Mouse (Mus musculus) midbrain, embryonic 12.5 days (tissue): ENCODE data around the gene Igf1r. TPM values are rescaled to one million over a fixed set of nuclear protein-coding genes. Genes with fewer than 3 reads are reported as not detected.
A peak's percentile ranks its signal among the peaks of the same experiment; 100 is the strongest.

Experiments
- ATAC-seq: fragments of 200-750 bp; cut with Nextera tagmentation; 2 replicates; pipeline ENCODE4 v1.8.0; 2017; ENCODE audit warnings: low read depth, moderate TSS enrichment, moderate library complexity; ENCODE audit not compliant: low FRiP score
- H3K27ac ChIP-seq: fragments of 300-500 bp; sonication (generic); replicated peaks from 2 replicates; pipeline ENCODE4 v1.5.1; 2016; ENCODE audit warnings: mild to moderate bottlenecking
- H3K27me3 ChIP-seq: fragments of 300-500 bp; sonication (generic); 2 replicates; pipeline ENCODE4 v1.6.1; 2016; ENCODE audit warnings: mild to moderate bottlenecking
- H3K36me3 ChIP-seq: fragments of 300-500 bp; sonication (generic); 2 replicates; pipeline ENCODE4 v1.6.1; 2016
- H3K4me1 ChIP-seq: fragments of 300-500 bp; sonication (generic); 2 replicates; pipeline ENCODE4 v1.6.1; 2016
- H3K4me2 ChIP-seq: fragments of 300-500 bp; sonication (generic); replicated peaks from 2 replicates; pipeline ENCODE4 v1.6.1; 2016; ENCODE audit warnings: mild to moderate bottlenecking, moderate library complexity
- H3K4me3 ChIP-seq: fragments of 300-500 bp; sonication (generic); 2 replicates; pipeline ENCODE4 v1.5.1; 2016; ENCODE audit warnings: mild to moderate bottlenecking
- H3K9ac ChIP-seq: fragments of 300-500 bp; sonication (generic); replicated peaks from 2 replicates; pipeline ENCODE4 v1.6.1; 2016; ENCODE audit warnings: mild to moderate bottlenecking, moderate library complexity
- H3K9me3 ChIP-seq: fragments of 300-500 bp; sonication (generic); 2 replicates; pipeline ENCODE4 v1.6.1; 2016; ENCODE audit warnings: mild to moderate bottlenecking
- WGBS: fragments of 180-500 bp; shearing (Covaris S2); methylation state at CpG from one replicate; pipeline ENCODE4 v1.1.7; 2016; 5-methylcytosine and 5-hydroxymethylcytosine counted together
- polyA plus RNA-seq: library from polyadenylated mRNA; unstranded; fragments of >200 nt; fragmentation: Nextera tagmentation; extraction: Ambion mirVana; gene quantifications from 2 replicates; pipeline ENCODE4 v1.2.1, GENCODE M21; 2016

Igf1r gene
- polyA plus RNA-seq, 1 experiment from 2014 or later, result 37.6 TPM

GRCm38 (mm10) chr7:68160094-68160791 is 207.6 kb downstream of the Igf1r start:
- Histone ChIP-seq H3K36me3 (peaks cover 6% of the 10 kb centered on the region), H3K4me3 (no peak overlapping the region), H3K27me3 (no peaks in the 10 kb centered on the region), H3K4me1 (peaks cover 10% of the 10 kb centered on the region), H3K4me2 (no peak overlapping the region), H3K9ac (no peak overlapping the region), H3K27ac (no peak overlapping the region), H3K9me3 (no peaks in the 10 kb centered on the region)
- WGBS, result 59% methylated on average over 13 of the region's 13 CpGs
- no peak for ATAC-seq

- Histone ChIP-seq H3K27ac (no peak overlapping the region), H3K9me3 (no peaks in the 10 kb centered on the region), H3K9ac (no peak overlapping the region), H3K4me3 (no peak overlapping the region), H3K4me1 (peaks cover 8% of the 10 kb centered on the region), H3K36me3 (peaks cover 11% of the 10 kb centered on the region), H3K27me3 (no peaks in the 10 kb centered on the region), H3K4me2 (no peak overlapping the region)
- 72% methylated on average over 3 of the region's 3 CpGs for WGBS
- no peak for ATAC-seq
Observed at GRCm38 (mm10) chr7:68164074-68164473, 211.4 kb downstream of the Igf1r start.

- 94% methylated on average over 7 of the region's 7 CpGs for WGBS
- Histone ChIP-seq H3K9ac (no peak overlapping the region), H3K4me1 (no peaks in the 10 kb centered on the region), H3K4me2 (no peak overlapping the region), H3K9me3 (no peaks in the 10 kb centered on the region), H3K4me3 (no peak overlapping the region), H3K27ac (no peak overlapping the region), H3K27me3 (no peaks in the 10 kb centered on the region), H3K36me3 (peaks cover 38% of the 10 kb centered on the region)
- no peak for ATAC-seq
Observed at GRCm38 (mm10) chr7:68172776-68173175, 220.1 kb downstream of the Igf1r start.

- Histone ChIP-seq H3K4me3 (no peak overlapping the region), H3K9me3 (no peaks in the 10 kb centered on the region), H3K9ac (no peak overlapping the region), H3K27ac (no peak overlapping the region), H3K27me3 (no peaks in the 10 kb centered on the region), H3K4me2 (no peak overlapping the region), H3K36me3 (peaks cover 23% of the 10 kb centered on the region), H3K4me1 (peaks cover 4% of the 10 kb centered on the region; the same call in 1 of the 2 replicates)
- no peak for ATAC-seq
- 90% methylated on average over 1 of the region's 1 CpGs for WGBS
Observed at GRCm38 (mm10) chr7:68179672-68180071, 227.0 kb downstream of the Igf1r start.

- no peaks in the 10 kb centered on the region for H3K9me3 ChIP-seq
- H3K4me1 ChIP-seq, result peaks cover 4% of the 10 kb centered on the region; the same call in 1 of the 2 replicates
- H3K36me3 ChIP-seq, result peaks cover 32% of the 10 kb centered on the region
- no peak overlapping the region for H3K4me2 ChIP-seq
- WGBS, result 77% methylated on average over 1 of the region's 1 CpGs
- no peak overlapping the region for H3K4me3 ChIP-seq
- no peaks in the 10 kb centered on the region for H3K27me3 ChIP-seq
- no peak overlapping the region for H3K9ac ChIP-seq
- no peak for ATAC-seq
- H3K27ac ChIP-seq, result no peak overlapping the region
Observed at GRCm38 (mm10) chr7:68181104-68181503, 228.5 kb downstream of the Igf1r start.

- 87% methylated on average over 7 of the region's 7 CpGs for WGBS
- H3K27me3 ChIP-seq, result no peaks in the 10 kb centered on the region
- no peak for ATAC-seq
- H3K9me3 ChIP-seq, result no peaks in the 10 kb centered on the region
- no peak overlapping the region for H3K27ac ChIP-seq
- H3K4me3 ChIP-seq, result no peak overlapping the region
- peaks cover 32% of the 10 kb centered on the region for H3K36me3 ChIP-seq
- peaks cover 4% of the 10 kb centered on the region; the same call in 1 of the 2 replicates for H3K4me1 ChIP-seq
- H3K4me2 ChIP-seq, result no peak overlapping the region
- no peak overlapping the region for H3K9ac ChIP-seq
Observed at GRCm38 (mm10) chr7:68182025-68182424, 229.4 kb downstream of the Igf1r start.

- H3K36me3 ChIP-seq, result peaks cover 38% of the 10 kb centered on the region
- no peaks in the 10 kb centered on the region for H3K27me3 ChIP-seq
- 56% methylated on average over 6 of the region's 6 CpGs for WGBS
- no peaks in the 10 kb centered on the region for H3K9me3 ChIP-seq
- H3K4me3 ChIP-seq, result no peak overlapping the region
- H3K4me1 ChIP-seq, result peaks cover 4% of the 10 kb centered on the region; the same call in 1 of the 2 replicates
- no peak overlapping the region for H3K4me2 ChIP-seq
- H3K27ac ChIP-seq, result peak overlapping the region; percentile 60
- H3K9ac ChIP-seq, result no peak overlapping the region
- no peak for ATAC-seq
Observed at GRCm38 (mm10) chr7:68182773-68183172, 230.1 kb downstream of the Igf1r start.

- no peak overlapping the region for H3K4me3 ChIP-seq
- peak overlapping the region; percentile 60 for H3K27ac ChIP-seq
- H3K4me1 ChIP-seq, result peaks cover 4% of the 10 kb centered on the region; the same call in 1 of the 2 replicates
- no peak overlapping the region for H3K4me2 ChIP-seq
- WGBS, result 92% methylated on average over 10 of the region's 10 CpGs
- no peak for ATAC-seq
- H3K36me3 ChIP-seq, result peaks cover 40% of the 10 kb centered on the region
- no peaks in the 10 kb centered on the region for H3K27me3 ChIP-seq
- no peak overlapping the region for H3K9ac ChIP-seq
- no peaks in the 10 kb centered on the region for H3K9me3 ChIP-seq
Observed at GRCm38 (mm10) chr7:68183421-68183820, 230.8 kb downstream of the Igf1r start.

- ATAC-seq, result no peak
- Histone ChIP-seq H3K36me3 (peaks cover 84% of the 10 kb centered on the region), H3K9ac (no peak overlapping the region), H3K9me3 (no peaks in the 10 kb centered on the region), H3K4me1 (no peaks in the 10 kb centered on the region), H3K4me3 (no peak overlapping the region), H3K4me2 (no peak overlapping the region), H3K27ac (no peak overlapping the region), H3K27me3 (no peaks in the 10 kb centered on the region)
- 79% methylated on average over 6 of the region's 6 CpGs for WGBS
Observed at GRCm38 (mm10) chr7:68189211-68189610, 236.6 kb downstream of the Igf1r start.

GRCm38 (mm10) chr7:68189691-68190456 is 237.2 kb downstream of the Igf1r start:
- H3K36me3 ChIP-seq, result peaks cover 81% of the 10 kb centered on the region
- no peak overlapping the region for H3K4me2 ChIP-seq
- H3K27ac ChIP-seq, result no peak overlapping the region
- no peaks in the 10 kb centered on the region for H3K9me3 ChIP-seq
- no peak overlapping the region for H3K9ac ChIP-seq
- H3K4me3 ChIP-seq, result no peak overlapping the region
- H3K27me3 ChIP-seq, result no peaks in the 10 kb centered on the region
- 94% methylated on average over 13 of the region's 13 CpGs for WGBS
- no peak for ATAC-seq
- H3K4me1 ChIP-seq, result no peaks in the 10 kb centered on the region

- 94% methylated on average over 15 of the region's 15 CpGs for WGBS
- H3K27ac ChIP-seq, result no peak overlapping the region
- ATAC-seq, result no peak
Observed at GRCm38 (mm10) chr7:68193958-68194695, 241.5 kb downstream of the Igf1r start.

GRCm38 (mm10) chr7:68199609-68200008 is 247.0 kb downstream of the Igf1r start:
- H3K4me3 ChIP-seq, result no peak overlapping the region
- H3K36me3 ChIP-seq, result peaks cover 79% of the 10 kb centered on the region
- no peaks in the 10 kb centered on the region for H3K9me3 ChIP-seq
- no peak overlapping the region for H3K27ac ChIP-seq
- H3K27me3 ChIP-seq, result no peaks in the 10 kb centered on the region
- H3K9ac ChIP-seq, result no peak overlapping the region
- H3K4me2 ChIP-seq, result no peak overlapping the region
- no peaks in the 10 kb centered on the region for H3K4me1 ChIP-seq
- no peak for ATAC-seq
- 98% methylated on average over 7 of the region's 7 CpGs for WGBS

More at GRCm38 (mm10) chr7:68193958-68194695, 241.5 kb downstream of the Igf1r start:
- H3K4me2 ChIP-seq, result no peak overlapping the region
- H3K36me3 ChIP-seq, result peaks cover 93% of the 10 kb centered on the region
- no peak overlapping the region for H3K4me3 ChIP-seq
- H3K27me3 ChIP-seq, result no peaks in the 10 kb centered on the region
- no peaks in the 10 kb centered on the region for H3K9me3 ChIP-seq
- H3K9ac ChIP-seq, result no peak overlapping the region
- H3K4me1 ChIP-seq, result no peaks in the 10 kb centered on the region
